ENCODE assay signal across 9 mouse cellular contexts in genomic region chr8:10926518-10926915, GRCm38 (mm10).
DNase-seq lines count a peak whose midpoint lies in the region; ATAC-seq and TF ChIP-seq lines count a peak whose summit lies in the region.
"Had no signal": no experiment of that assay in that cellular context is flagged by ENCODE, and none has a peak within 500 bp of the region (broad histone marks: within the 10 kb centered on the region; RNA-seq: fewer than 3 reads in every experiment).

No protein-coding gene starts in this region.

- TF ChIP-seq EP300 in heart, postnatal 0 days (IDR thresholded peaks at IDR 0.05; ENCODE audit: low read depth): no peak

- H3K4me1 ChIP-seq in embryonic facial prominence, embryonic 11.5 days (ENCODE audit: control insufficient read depth, insufficient read depth, low read length): peaks cover 20% of the 10 kb centered on the region
- peaks cover 46% of the 10 kb centered on the region for H3K4me1 ChIP-seq in heart, postnatal 0 days (ENCODE audit: control insufficient read depth, insufficient read depth)
- H3K4me1 ChIP-seq in midbrain, embryonic 13.5 days (replicated peaks): peaks cover 72% of the 10 kb centered on the region

- TF ChIP-seq CTCF in heart, postnatal 0 days (IDR thresholded peaks at IDR 0.05; ENCODE audit: low read depth): no peak

- DNase-seq in layer of hippocampus, adult 9-11 months: peak; percentile 28
- no peak for DNase-seq in layer of hippocampus, postnatal 36 days
- no peak for DNase-seq in embryonic facial prominence, embryonic 11.5 days (ENCODE audit: low spot score)
- no peak for DNase-seq in heart, postnatal 0 days (ENCODE audit: low spot score)
- no peak for DNase-seq in urinary bladder, postnatal 4 days (ENCODE audit: low spot score in 2 of 2)
- DNase-seq in lung, adult 18-20 months: no peak

- H3K9ac ChIP-seq in embryonic facial prominence, embryonic 11.5 days (replicated peaks; ENCODE audit: low read length): peak overlapping the region; percentile 0
- no peak overlapping the region for H3K9ac ChIP-seq in heart, postnatal 0 days (replicated peaks; ENCODE audit: low read depth, low read length)
- peak overlapping the region; percentile 24; the same call in 1 of the 2 replicates for H3K9ac ChIP-seq in midbrain, embryonic 13.5 days (replicated peaks)

- peak overlapping the region; percentile 78 for H3K27ac ChIP-seq in embryonic facial prominence, embryonic 11.5 days (replicated peaks; ENCODE audit: low read depth, low read length)
- 0 out of 2 replicates have a peak overlapping the region, but pooled peaks have one; percentile 10 for H3K27ac ChIP-seq in heart, postnatal 0 days (ENCODE audit: low read depth)
- peak overlapping the region; percentile 80 for H3K27ac ChIP-seq in midbrain, embryonic 13.5 days
- H3K27ac ChIP-seq: left cerebral cortex, adult 2 months had no signal

- peak overlapping the region; percentile 32; the same call in 1 of the 2 replicates for H3K4me2 ChIP-seq in embryonic facial prominence, embryonic 11.5 days (ENCODE audit: low read depth, low read length)
- H3K4me2 ChIP-seq in heart, postnatal 0 days (ENCODE audit: low read depth, low read length): no peak overlapping the region
- H3K4me2 ChIP-seq in midbrain, embryonic 13.5 days (replicated peaks): peak overlapping the region; percentile 39; the same call in 1 of the 2 replicates

- no peaks in the 10 kb centered on the region for H3K9me3 ChIP-seq in embryonic facial prominence, embryonic 11.5 days (replicated peaks; ENCODE audit: control insufficient read depth, low read length)
- H3K9me3 ChIP-seq in heart, postnatal 0 days (replicated peaks; ENCODE audit: control insufficient read depth, low read length): no peaks in the 10 kb centered on the region
- H3K9me3 ChIP-seq in midbrain, embryonic 13.5 days: no peaks in the 10 kb centered on the region

- H3K27me3 ChIP-seq in embryonic facial prominence, embryonic 11.5 days (ENCODE audit: control insufficient read depth, insufficient read depth, low read length): no peaks in the 10 kb centered on the region; the same call in 1 of the 2 replicates
- H3K27me3 ChIP-seq in heart, postnatal 0 days (ENCODE audit: control insufficient read depth, insufficient read depth, low read length): peaks cover 13% of the 10 kb centered on the region; the same call in 1 of the 2 replicates
- peaks cover 24% of the 10 kb centered on the region; the same call in 1 of the 2 replicates for H3K27me3 ChIP-seq in midbrain, embryonic 13.5 days

- H3K4me3 ChIP-seq in embryonic facial prominence, embryonic 11.5 days (ENCODE audit: low read depth, low read length): no peak overlapping the region
- no peak overlapping the region for H3K4me3 ChIP-seq in heart, postnatal 0 days (ENCODE audit: low read depth, low read length)
- no peak overlapping the region for H3K4me3 ChIP-seq in midbrain, embryonic 13.5 days (replicated peaks)
- H3K4me3 ChIP-seq: left cerebral cortex, adult 2 months had no signal

- H3K36me3 ChIP-seq in embryonic facial prominence, embryonic 11.5 days (replicated peaks; ENCODE audit: control insufficient read depth, insufficient read depth, low read depth, low read length): no peaks in the 10 kb centered on the region
- H3K36me3 ChIP-seq in heart, postnatal 0 days (replicated peaks; ENCODE audit: control insufficient read depth, insufficient read depth, low read length): no peaks in the 10 kb centered on the region
- no peaks in the 10 kb centered on the region for H3K36me3 ChIP-seq in midbrain, embryonic 13.5 days

- ATAC-seq in embryonic facial prominence, embryonic 11.5 days (replicated peaks; ENCODE audit: insufficient number of reproducible peaks, low FRiP score, low TSS enrichment, low read depth): no peak
- no peak for ATAC-seq in heart, postnatal 0 days (ENCODE audit: insufficient read depth, low read depth)
- no peak for ATAC-seq in midbrain, embryonic 13.5 days
- ATAC-seq in megakaryocyte progenitor cell, adult 5-6 weeks (replicated peaks; ENCODE audit: poor library complexity): no peak

Comparison
In these comparisons a context has a peak if more than half of its experiments do, and no peak if none do; other contexts are left out.
1. H3K27ac ChIP-seq: peak in every context shown above with its lines; median percentile 80 in midbrain, embryonic 13.5 days; 78 in embryonic facial prominence, embryonic 11.5 days; 10 in heart, postnatal 0 days.